Mouse (Mus musculus): ENCODE measurements around the gene Olfr830. TPM values are rescaled to one million over a fixed set of nuclear protein-coding genes. Genes with fewer than 3 reads are reported as not detected.
"Not testable (repeated sequence)": the region's sequence is repeated elsewhere in the genome, so short reads cannot be mapped to it uniquely, and the experiment has no call there.

Olfr830 gene
- not detected for total RNA-seq (2021)
- long read RNA-seq, experiment 1, result 0 reads
- long read RNA-seq, experiment 2, result 0 reads

DNA sequence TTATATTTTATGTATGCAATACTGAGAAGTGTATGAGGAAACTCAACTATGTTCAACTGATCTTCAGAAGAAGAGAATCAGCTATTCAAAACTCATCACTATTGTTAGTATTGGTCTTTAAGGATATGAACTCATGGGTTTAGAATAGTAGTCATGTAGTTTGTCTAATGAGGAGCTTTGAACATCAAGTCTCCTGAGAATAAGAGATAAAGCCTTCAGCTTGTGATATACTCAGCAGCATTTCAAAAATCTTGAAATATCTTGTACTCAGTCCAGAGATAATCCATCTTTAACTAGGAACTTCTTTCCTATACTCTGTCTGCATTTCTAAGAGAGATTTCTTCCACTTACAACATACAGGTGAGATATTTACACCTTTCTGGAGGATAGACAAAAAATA, at the start of gene Olfr830:
Gene Olfr830 (plus strand): TSS at position 301 of the 400 bp plus-strand sequence.
- intact Hi-C loops (cut with DNase I), result no loop called here
- DNase-seq, result no peak

DNA sequence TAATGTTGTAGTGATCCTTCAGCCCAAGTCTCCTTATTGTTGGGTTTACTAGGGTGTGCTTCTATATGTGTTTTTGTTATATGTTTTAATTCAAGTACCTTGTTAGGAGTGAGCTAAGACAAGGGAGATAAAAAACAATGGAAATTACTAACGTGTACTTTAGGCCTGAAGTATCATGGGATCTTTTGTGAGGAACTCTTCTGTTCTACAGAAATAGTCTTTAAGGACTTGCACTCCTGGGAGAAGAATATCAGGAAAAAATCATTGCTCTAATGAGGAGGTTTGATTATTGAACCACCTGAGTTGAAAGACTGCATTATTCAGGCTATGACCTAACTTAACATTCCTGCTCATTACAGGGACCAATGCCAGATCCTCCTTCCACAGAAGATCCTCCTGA, 19.9 kb upstream of the Olfr830 start, which contains the start of gene Olfr829:
Gene Olfr829 (plus strand): TSS at position 301 of the 400 bp plus-strand sequence.
- DNase-seq, result no peak
- intact Hi-C loops (cut with DNase I), result no loop called here

GRCm38 (mm10) chr9:18907699-18908098, 33.2 kb downstream of the Olfr830 start:
- intact Hi-C loops (cut with DNase I), result not testable (repeated sequence)

GRCm38 (mm10) chr9:18927921-18928320, 53.4 kb downstream of the Olfr830 start:
- DNase-seq, result not testable (repeated sequence)

More at GRCm38 (mm10) chr9:18907699-18908098, 33.2 kb downstream of the Olfr830 start:
- not testable (repeated sequence) for DNase-seq

More at GRCm38 (mm10) chr9:18927921-18928320, 53.4 kb downstream of the Olfr830 start:
- intact Hi-C loops (cut with DNase I), result not testable (repeated sequence)

Other genes with a start within 250 kb of the Olfr830 start
- gene Muc16, start 200.2 kb upstream of the Olfr830 start, total RNA-seq (2021), result under 1 TPM in 1 of 2 experiments, not detected in 1; 0.13 TPM
- not detected for gene Olfr24, start 110.7 kb upstream of the Olfr830 start, total RNA-seq (2021)
- not detected for gene Olfr828, start 55.2 kb upstream of the Olfr830 start, total RNA-seq (2021)
- gene Olfr829, start 19.8 kb upstream of the Olfr830 start, total RNA-seq (2021), result not detected
- not detected for gene Olfr832, start 62.4 kb downstream of the Olfr830 start, total RNA-seq (2021)
- not detected for gene Olfr834, start 113.3 kb downstream of the Olfr830 start, total RNA-seq (2021)
- gene Olfr835, start 158.0 kb downstream of the Olfr830 start, total RNA-seq (2021), result not detected
- gene Olfr836, start 245.7 kb downstream of the Olfr830 start, total RNA-seq (2021), result not detected